Mouse (Mus musculus): Measurements from ENCODE around the gene Gm33543.
A peak's percentile ranks its signal among the peaks of the same experiment; 100 is the strongest.

The Gm33543 gene

GRCm38 (mm10) chr10:95830891-95831290 lies 11.8 kb downstream of the Gm33543 start:
- DNase-seq, result no peak

- no peak for DNase-seq
Measured at GRCm38 (mm10) chr10:95829471-95829870, 13.3 kb downstream of the Gm33543 start.

- DNase-seq, result peak; percentile 22 to 59
Measured at GRCm38 (mm10) chr10:95828374-95828773, 14.4 kb downstream of the Gm33543 start.

GRCm38 (mm10) chr10:95825651-95826050 lies 17.1 kb downstream of the Gm33543 start:
- no peak for DNase-seq

GRCm38 (mm10) chr10:95818506-95818905 lies 24.2 kb downstream of the Gm33543 start:
- no peak for DNase-seq

GRCm38 (mm10) chr10:95817419-95818161 lies 25.1 kb downstream of the Gm33543 start:
- DNase-seq, result no peak

GRCm38 (mm10) chr10:95814351-95814750 lies 28.4 kb downstream of the Gm33543 start:
- no peak for DNase-seq

- no peak for DNase-seq
Measured at GRCm38 (mm10) chr10:95811869-95812268, 30.9 kb downstream of the Gm33543 start.

GRCm38 (mm10) chr10:95801443-95801811 lies 41.3 kb downstream of the Gm33543 start:
- peak; percentile 51 to 56 for DNase-seq

- no peak for DNase-seq
Measured at GRCm38 (mm10) chr10:95800693-95801442, 41.9 kb downstream of the Gm33543 start.

- DNase-seq, result no peak
Measured at GRCm38 (mm10) chr10:95797645-95798395, 44.9 kb downstream of the Gm33543 start.

- DNase-seq, result no peak
Measured at GRCm38 (mm10) chr10:95795500-95795899, 47.2 kb downstream of the Gm33543 start.

- DNase-seq, result no peak
Measured at GRCm38 (mm10) chr10:95794706-95795105, 48.0 kb downstream of the Gm33543 start.

- no peak for DNase-seq
Measured at GRCm38 (mm10) chr10:95791427-95791804, 51.3 kb downstream of the Gm33543 start.

GRCm38 (mm10) chr10:95790771-95791426 lies 51.8 kb downstream of the Gm33543 start:
- peak; percentile 52 to 68 for DNase-seq

GRCm38 (mm10) chr10:95787176-95787575 lies 55.6 kb downstream of the Gm33543 start:
- DNase-seq, result no peak

GRCm38 (mm10) chr10:95784837-95785236 lies 57.9 kb downstream of the Gm33543 start:
- DNase-seq, result no peak

- DNase-seq, result no peak
Measured at GRCm38 (mm10) chr10:95780881-95781600, 61.7 kb downstream of the Gm33543 start.

- no peak for DNase-seq
Measured at GRCm38 (mm10) chr10:95779801-95780385, 62.8 kb downstream of the Gm33543 start.

GRCm38 (mm10) chr10:95778622-95779021 lies 64.1 kb downstream of the Gm33543 start:
- DNase-seq, result no peak

- no peak for DNase-seq
Measured at GRCm38 (mm10) chr10:95777701-95778320, 64.9 kb downstream of the Gm33543 start.
